Mouse (Mus musculus) midbrain, embryonic 10.5 days (tissue): Measurements from ENCODE around the gene Nrxn3. TPM values are rescaled to one million over a fixed set of nuclear protein-coding genes. Genes with fewer than 3 reads are reported as not detected.
A peak's percentile ranks its signal among the peaks of the same experiment; 100 is the strongest.

Source experiments
- DNase-seq: peaks from one replicate; pipeline ENCODE4 v3.0.0-alpha.2; 2017; ENCODE audit warnings: low spot score
- H3K27ac ChIP-seq: fragments of 300-500 bp; sonication (generic); replicated peaks from 2 replicates; pipeline ENCODE4 v1.5.1; 2016; ENCODE audit warnings: mild to moderate bottlenecking
- H3K27me3 ChIP-seq: fragments of 300-500 bp; sonication (generic); 2 replicates; pipeline ENCODE4 v1.6.1; 2016; ENCODE audit warnings: low read depth, mild to moderate bottlenecking; ENCODE audit not compliant: poor library complexity, severe bottlenecking
- H3K36me3 ChIP-seq: fragments of 300-500 bp; sonication (generic); 2 replicates; pipeline ENCODE4 v1.6.1; 2016; ENCODE audit warnings: mild to moderate bottlenecking, moderate library complexity
- H3K4me1 ChIP-seq: fragments of 300-500 bp; sonication (generic); 2 replicates; pipeline ENCODE4 v1.6.1; 2016
- H3K4me3 ChIP-seq: fragments of 300-500 bp; sonication (generic); 2 replicates; pipeline ENCODE4 v1.5.1; 2016; ENCODE audit warnings: mild to moderate bottlenecking, moderate library complexity
- H3K9me3 ChIP-seq: fragments of 300-500 bp; sonication (generic); replicated peaks from 2 replicates; pipeline ENCODE4 v1.6.1; 2016; ENCODE audit warnings: mild to moderate bottlenecking
- WGBS: fragments of 180-500 bp; shearing (Covaris S2); methylation state at CpG from one replicate; pipeline ENCODE4 v1.1.7; 2016; 5-methylcytosine and 5-hydroxymethylcytosine counted together
- polyA plus RNA-seq: library from polyadenylated mRNA; unstranded; fragments of >200 nt; fragmentation: Nextera tagmentation; extraction: Ambion mirVana; gene quantifications from 2 replicates; pipeline ENCODE4 v1.2.1, GENCODE M21; 2016

Gene Nrxn3
- polyA plus RNA-seq, 1 experiment from 2014 or later: 5.2 TPM

- Histone ChIP-seq H3K9me3 (no peaks in the 10 kb centered on the region), H3K4me3 (no peak overlapping the region), H3K27me3 (no peaks in the 10 kb centered on the region), H3K27ac (no peak overlapping the region), H3K4me1 (peaks cover 5% of the 10 kb centered on the region), H3K36me3 (no peaks in the 10 kb centered on the region)
- WGBS: 67% methylated on average over 3 of the region's 3 CpGs
- DNase-seq: no peak
Measured at GRCm38 (mm10) chr12:89504026-89504425, 781.4 kb downstream of the Nrxn3 start.

GRCm38 (mm10) chr12:89505121-89505764, 782.6 kb downstream of the Nrxn3 start:
- Histone ChIP-seq H3K9me3 (no peaks in the 10 kb centered on the region), H3K27me3 (no peaks in the 10 kb centered on the region), H3K4me1 (peaks cover 5% of the 10 kb centered on the region), H3K4me3 (no peak overlapping the region), H3K27ac (no peak overlapping the region; the same call in 1 of the 2 replicates), H3K36me3 (no peaks in the 10 kb centered on the region)
- WGBS: 20% methylated on average over 2 of the region's 2 CpGs
- peak; percentile 58 for DNase-seq

- no peaks in the 10 kb centered on the region for H3K27me3 ChIP-seq
- no peaks in the 10 kb centered on the region for H3K36me3 ChIP-seq
- no peaks in the 10 kb centered on the region for H3K9me3 ChIP-seq
- H3K27ac ChIP-seq: no peak overlapping the region
- no peak overlapping the region for H3K4me3 ChIP-seq
- peaks cover 5% of the 10 kb centered on the region for H3K4me1 ChIP-seq
- DNase-seq: no peak
Measured at GRCm38 (mm10) chr12:89508970-89509369, 786.3 kb downstream of the Nrxn3 start.

DNA sequence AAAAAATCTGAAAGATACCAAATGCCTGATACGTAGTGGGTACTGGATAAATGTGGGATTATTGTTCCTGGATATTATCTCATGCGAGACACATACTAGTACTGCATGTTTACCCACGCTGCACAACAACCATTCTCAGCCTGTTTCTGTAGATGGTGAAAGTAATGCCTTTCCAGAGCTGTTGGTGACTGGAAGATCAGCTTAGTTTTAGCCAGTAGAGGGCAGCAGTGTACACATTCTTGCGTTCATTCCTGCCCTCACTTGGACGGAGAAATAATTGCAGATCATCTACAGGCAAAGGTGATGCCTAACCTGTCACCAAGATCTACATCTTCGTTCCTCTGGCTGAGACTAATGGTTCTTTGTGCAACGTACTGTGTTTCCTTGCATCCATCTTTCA, 791.1 kb downstream of the Nrxn3 start:
- H3K4me3 ChIP-seq: no peak overlapping the region
- no peaks in the 10 kb centered on the region for H3K36me3 ChIP-seq
- no peaks in the 10 kb centered on the region for H3K27me3 ChIP-seq
- WGBS: 45% methylated on average over 7 of the region's 7 CpGs
- no peaks in the 10 kb centered on the region for H3K9me3 ChIP-seq
- H3K4me1 ChIP-seq: 0 out of 2 replicates have a peak, but pooled peaks cover 3% of the 10 kb centered on the region
- H3K27ac ChIP-seq: no peak overlapping the region
- peak; percentile 37 for DNase-seq

GRCm38 (mm10) chr12:89516046-89516445, 793.4 kb downstream of the Nrxn3 start:
- no peak for DNase-seq
- Histone ChIP-seq H3K4me1 (0 out of 2 replicates have a peak, but pooled peaks cover 3% of the 10 kb centered on the region), H3K27ac (no peak overlapping the region), H3K4me3 (no peak overlapping the region), H3K9me3 (no peaks in the 10 kb centered on the region), H3K27me3 (no peaks in the 10 kb centered on the region), H3K36me3 (no peaks in the 10 kb centered on the region)
- 85% methylated on average over 6 of the region's 6 CpGs for WGBS

- Histone ChIP-seq H3K9me3 (no peaks in the 10 kb centered on the region), H3K27ac (no peak overlapping the region), H3K4me1 (peaks cover 17% of the 10 kb centered on the region), H3K36me3 (no peaks in the 10 kb centered on the region), H3K27me3 (peaks cover 5% of the 10 kb centered on the region; the same call in 1 of the 2 replicates), H3K4me3 (no peak overlapping the region)
- peak; percentile 65 for DNase-seq
- WGBS: 5% methylated on average over 4 of the region's 4 CpGs
Measured at GRCm38 (mm10) chr12:89530679-89531350, 808.1 kb downstream of the Nrxn3 start.

GRCm38 (mm10) chr12:89551291-89551690, 828.6 kb downstream of the Nrxn3 start:
- no peaks in the 10 kb centered on the region for H3K4me1 ChIP-seq
- H3K36me3 ChIP-seq: no peaks in the 10 kb centered on the region
- no peaks in the 10 kb centered on the region for H3K27me3 ChIP-seq
- no peak for DNase-seq
- H3K4me3 ChIP-seq: no peak overlapping the region
- no peaks in the 10 kb centered on the region for H3K9me3 ChIP-seq
- 90% methylated on average over 2 of the region's 2 CpGs for WGBS
- no peak overlapping the region for H3K27ac ChIP-seq

- H3K27me3 ChIP-seq: no peaks in the 10 kb centered on the region
- no peaks in the 10 kb centered on the region for H3K4me1 ChIP-seq
- no peaks in the 10 kb centered on the region for H3K36me3 ChIP-seq
- H3K27ac ChIP-seq: no peak overlapping the region
- no peak overlapping the region for H3K4me3 ChIP-seq
- no peaks in the 10 kb centered on the region for H3K9me3 ChIP-seq
- 83% methylated on average over 4 of the region's 4 CpGs for WGBS
- no peak for DNase-seq
Measured at GRCm38 (mm10) chr12:89553223-89553880, 830.7 kb downstream of the Nrxn3 start.

DNA sequence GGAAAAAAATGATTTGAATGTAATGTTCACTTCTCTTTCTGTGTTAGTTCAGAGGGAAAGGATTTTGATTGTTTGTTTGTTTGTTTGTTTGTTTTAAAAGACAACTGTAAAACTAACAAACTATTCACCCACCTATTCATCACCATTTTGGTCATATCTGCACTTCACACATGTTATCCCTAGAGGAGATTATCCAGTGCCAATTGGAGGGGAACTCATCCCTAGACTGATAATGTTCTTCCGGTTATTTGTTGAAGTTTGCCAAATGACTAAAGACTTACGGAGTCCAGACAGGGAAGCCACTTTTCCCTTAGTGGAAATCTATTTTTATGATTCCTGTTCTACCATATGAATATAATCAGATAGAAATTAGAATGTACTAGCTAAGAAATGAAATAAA, 831.5 kb downstream of the Nrxn3 start:
- no peaks in the 10 kb centered on the region for H3K4me1 ChIP-seq
- DNase-seq: no peak
- H3K9me3 ChIP-seq: no peaks in the 10 kb centered on the region
- H3K4me3 ChIP-seq: no peak overlapping the region
- no peak overlapping the region for H3K27ac ChIP-seq
- 95% methylated on average over 2 of the region's 2 CpGs for WGBS
- H3K36me3 ChIP-seq: no peaks in the 10 kb centered on the region
- no peaks in the 10 kb centered on the region for H3K27me3 ChIP-seq

GRCm38 (mm10) chr12:89554740-89555430, 832.2 kb downstream of the Nrxn3 start:
- Histone ChIP-seq H3K4me1 (no peaks in the 10 kb centered on the region), H3K9me3 (no peaks in the 10 kb centered on the region), H3K27me3 (no peaks in the 10 kb centered on the region), H3K27ac (no peak overlapping the region), H3K36me3 (no peaks in the 10 kb centered on the region), H3K4me3 (no peak overlapping the region)
- no peak for DNase-seq
- 73% methylated on average over 2 of the region's 2 CpGs for WGBS

DNA sequence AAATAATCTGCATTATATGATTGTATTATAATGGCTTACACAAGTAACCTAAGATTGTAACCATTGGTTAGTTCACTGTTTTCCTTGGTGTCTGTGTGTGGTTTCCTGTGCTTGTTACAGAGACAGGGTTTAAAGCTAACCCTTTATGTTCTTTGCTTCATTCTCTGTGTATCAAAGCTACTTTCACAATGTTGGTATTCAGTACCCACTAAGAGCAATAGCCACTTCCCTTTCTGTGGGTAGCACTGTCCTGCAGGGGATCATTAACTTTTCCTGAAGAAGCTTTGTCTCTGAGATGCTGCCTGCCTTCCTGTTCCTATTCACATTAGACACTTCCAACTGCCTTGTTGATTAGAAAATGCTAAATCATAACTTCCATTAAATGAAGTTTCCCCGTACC, 836.2 kb downstream of the Nrxn3 start:
- H3K27ac ChIP-seq: no peak overlapping the region
- no peak for DNase-seq
- no peaks in the 10 kb centered on the region for H3K4me1 ChIP-seq
- no peaks in the 10 kb centered on the region for H3K36me3 ChIP-seq
- H3K9me3 ChIP-seq: no peaks in the 10 kb centered on the region
- H3K4me3 ChIP-seq: no peak overlapping the region
- 87% methylated on average over 1 of the region's 1 CpGs for WGBS
- H3K27me3 ChIP-seq: no peaks in the 10 kb centered on the region

DNA sequence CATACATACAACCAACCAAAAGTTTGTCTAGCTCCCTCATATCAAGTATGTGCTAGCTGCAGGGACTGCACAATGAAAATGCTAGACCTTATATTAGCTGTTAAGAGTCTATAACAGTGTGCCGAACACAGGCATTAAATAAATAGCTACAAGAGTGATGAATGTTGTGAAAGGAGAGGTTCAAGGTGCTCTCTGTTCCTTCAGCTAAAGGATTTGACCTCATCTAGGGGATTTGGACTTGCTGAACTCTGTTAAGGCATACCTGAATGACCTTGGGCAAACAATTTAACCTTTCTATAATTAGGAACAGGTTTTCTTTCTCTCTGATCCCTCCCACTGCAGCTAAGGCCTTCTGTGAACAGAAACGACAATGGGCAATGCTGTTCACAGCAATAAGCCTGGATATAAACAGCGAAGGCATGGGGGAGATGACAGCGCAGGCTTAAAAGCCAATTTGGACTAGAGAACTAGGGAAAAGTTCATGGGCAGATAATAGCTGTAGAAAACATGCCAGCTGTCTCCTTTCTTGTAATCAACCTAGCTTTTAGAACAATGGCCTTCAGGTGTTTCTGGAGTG, 839.4 kb downstream of the Nrxn3 start:
- Histone ChIP-seq H3K36me3 (no peaks in the 10 kb centered on the region), H3K9me3 (no peaks in the 10 kb centered on the region), H3K4me3 (no peak overlapping the region), H3K27ac (no peak overlapping the region), H3K4me1 (no peaks in the 10 kb centered on the region), H3K27me3 (no peaks in the 10 kb centered on the region)
- WGBS: 85% methylated on average over 4 of the region's 4 CpGs
- DNase-seq: no peak
